Mouse (Mus musculus) lung, embryonic 16.5 days (tissue): ENCODE results near the gene Aurkb. TPM values are rescaled to one million over a fixed set of nuclear protein-coding genes. Genes with fewer than 3 reads are reported as not detected.
A peak's percentile ranks its signal among the peaks of the same experiment; 100 is the strongest.

Source experiments
- ATAC-seq: fragments of 200-750 bp; cut with Nextera tagmentation; 2 replicates; pipeline ENCODE4 v1.8.0; 2017; ENCODE audit warnings: low read depth, mild to moderate bottlenecking, moderate library complexity
- H3K27ac ChIP-seq: fragments of 300-500 bp; sonication (generic); 2 replicates; pipeline ENCODE4 v1.5.1; 2014; ENCODE audit warnings: mild to moderate bottlenecking, control low read depth, low read length
- H3K27me3 ChIP-seq: fragments of 300-500 bp; sonication (generic); 2 replicates; pipeline ENCODE4 v1.6.1; 2014; ENCODE audit warnings: low read depth, low read length, mixed read lengths; ENCODE audit not compliant: control insufficient read depth, insufficient read depth
- H3K36me3 ChIP-seq: fragments of 300-500 bp; sonication (generic); 2 replicates; pipeline ENCODE4 v1.6.1; 2014; ENCODE audit warnings: low read length; ENCODE audit not compliant: control insufficient read depth, insufficient read depth
- H3K4me1 ChIP-seq: fragments of 300-500 bp; sonication (generic); replicated peaks from 2 replicates; pipeline ENCODE4 v1.6.1; 2014; ENCODE audit warnings: low read length, mixed read lengths; ENCODE audit not compliant: control insufficient read depth, insufficient read depth
- H3K4me2 ChIP-seq: fragments of 300-500 bp; sonication (generic); 2 replicates; pipeline ENCODE4 v1.6.1; 2014; ENCODE audit warnings: low read depth, low read length, control low read depth
- H3K4me3 ChIP-seq: fragments of 300-500 bp; sonication (generic); 2 replicates; pipeline ENCODE4 v1.5.1; 2014; ENCODE audit warnings: mild to moderate bottlenecking, low read length, control low read depth
- H3K9ac ChIP-seq: fragments of 300-500 bp; sonication (generic); 2 replicates; pipeline ENCODE4 v1.6.1; 2014; ENCODE audit warnings: low read length, control low read depth
- H3K9me3 ChIP-seq: fragments of 300-500 bp; sonication (generic); 2 replicates; pipeline ENCODE4 v1.6.1; 2016; ENCODE audit warnings: low read length; ENCODE audit not compliant: control insufficient read depth
- WGBS: fragments of 180-500 bp; shearing (Covaris S2); extraction: QIAGEN DNeasy Blood & Tissue Kit; methylation state at CpG from one replicate; pipeline ENCODE4 v1.1.7; 2014; 5-methylcytosine and 5-hydroxymethylcytosine counted together
- polyA plus RNA-seq: library from polyadenylated mRNA; unstranded; fragments of >200 nt; fragmentation: Nextera tagmentation; extraction: Ambion mirVana; gene quantifications from 2 replicates; pipeline ENCODE4 v1.2.1, GENCODE M21; 2015

The Aurkb gene
- polyA plus RNA-seq, 1 experiment from 2014 or later: 189 TPM

DNA sequence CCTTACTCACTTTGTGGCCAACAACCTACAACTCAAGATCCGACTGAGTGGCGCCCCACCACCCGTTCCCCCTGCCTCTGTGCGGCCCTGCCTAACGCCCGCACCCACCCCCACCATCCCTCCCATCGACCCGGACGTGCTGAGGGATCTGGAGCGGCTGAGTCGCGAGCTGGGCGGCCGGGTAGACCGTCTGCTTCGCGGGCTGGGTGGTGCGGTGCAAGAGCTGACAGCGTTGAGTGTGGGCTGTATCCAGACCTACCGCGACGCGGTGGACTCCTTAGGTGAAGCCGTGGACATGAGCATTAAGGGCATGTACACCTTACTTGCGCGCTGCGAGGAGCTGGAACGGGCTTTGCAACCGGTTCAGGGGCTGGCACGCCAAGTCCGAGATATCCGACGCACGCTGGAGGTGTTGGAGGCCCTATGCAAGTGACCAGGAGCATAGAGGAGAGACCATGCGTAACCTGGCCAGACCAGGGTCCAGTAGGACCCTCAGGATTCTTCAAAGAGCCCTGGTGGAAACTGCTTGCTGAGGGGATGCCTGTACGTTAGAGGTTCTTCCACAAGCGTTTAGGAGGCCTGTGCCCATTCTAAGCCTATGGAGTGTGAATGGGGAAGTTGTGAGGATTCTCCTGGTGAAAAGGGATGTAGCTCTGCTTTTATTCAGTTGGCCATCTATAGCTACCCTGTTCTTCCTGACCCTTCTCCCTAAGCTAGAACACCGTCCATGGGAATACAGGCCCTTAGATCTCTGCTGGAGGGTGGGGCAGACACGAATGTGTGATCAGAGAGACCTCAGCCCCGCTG, 15.2 kb downstream of the Aurkb start:
- Histone ChIP-seq H3K4me3 (peak overlapping the region; percentile 78), H3K27ac (peak overlapping the region; percentile 95), H3K27me3 (no peaks in the 10 kb centered on the region), H3K4me1 (peaks cover 22% of the 10 kb centered on the region), H3K4me2 (peak overlapping the region; percentile 83), H3K9ac (peak overlapping the region; percentile 86), H3K9me3 (no peaks in the 10 kb centered on the region), H3K36me3 (no peaks in the 10 kb centered on the region)
- WGBS: 2% methylated on average over 40 of the region's 40 CpGs
- ATAC-seq: no peak

DNA sequence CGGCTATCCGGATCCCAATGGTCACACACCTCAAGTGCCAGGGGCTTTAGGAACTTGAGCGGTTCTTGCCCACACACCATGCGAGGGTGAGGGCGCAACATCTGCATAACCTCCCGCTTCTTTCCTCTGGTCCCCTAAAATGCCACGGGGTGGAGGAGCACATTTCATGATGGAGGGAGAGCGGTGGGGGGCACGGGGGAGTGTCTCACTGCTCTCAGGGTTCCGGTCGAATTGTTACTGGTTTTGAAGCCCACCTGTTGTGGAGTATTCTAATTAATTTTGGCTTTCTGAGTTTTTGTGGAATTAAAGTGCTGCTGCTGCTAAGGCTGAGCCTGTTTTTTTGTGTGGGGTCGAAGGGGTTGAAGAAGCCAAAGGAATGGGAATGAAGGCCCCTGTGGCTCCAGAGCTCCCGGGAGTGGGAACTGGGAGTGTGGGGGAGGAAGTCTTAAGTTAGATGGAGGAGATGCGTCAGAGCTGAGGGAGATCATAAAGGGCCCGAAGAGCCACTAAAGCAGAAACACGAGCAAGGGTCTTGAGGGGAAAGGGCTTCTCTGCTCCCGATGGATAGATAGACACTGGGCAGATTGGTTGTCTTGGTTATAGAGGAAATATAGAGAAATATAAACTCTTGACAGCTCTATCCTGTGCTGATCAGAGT, 15.9 kb downstream of the Aurkb start:
- H3K4me1 ChIP-seq: peaks cover 30% of the 10 kb centered on the region
- no peak for ATAC-seq
- H3K4me2 ChIP-seq: peak overlapping the region; percentile 83
- no peaks in the 10 kb centered on the region for H3K36me3 ChIP-seq
- H3K27ac ChIP-seq: no peak overlapping the region
- H3K9me3 ChIP-seq: no peaks in the 10 kb centered on the region
- 14% methylated on average over 17 of the region's 17 CpGs for WGBS
- no peaks in the 10 kb centered on the region for H3K27me3 ChIP-seq
- H3K4me3 ChIP-seq: peak overlapping the region; percentile 78
- peak overlapping the region; percentile 86 for H3K9ac ChIP-seq

- ATAC-seq: no peak
- Histone ChIP-seq H3K4me1 (peaks cover 34% of the 10 kb centered on the region), H3K4me3 (peak overlapping the region; percentile 73), H3K9ac (peak overlapping the region; percentile 45; the same call in 1 of the 2 replicates), H3K9me3 (no peaks in the 10 kb centered on the region), H3K27ac (peak overlapping the region; percentile 61), H3K36me3 (no peaks in the 10 kb centered on the region), H3K4me2 (peak overlapping the region; percentile 63), H3K27me3 (no peaks in the 10 kb centered on the region)
- WGBS: under 1% methylated on average over 17 of the region's 17 CpGs
These were observed 16.8 kb downstream of the Aurkb start for GRCm38 (mm10) chr11:69062194-69062760.

- H3K4me1 ChIP-seq: peaks cover 37% of the 10 kb centered on the region
- H3K9ac ChIP-seq: peak overlapping the region; percentile 67
- H3K4me3 ChIP-seq: peak overlapping the region; percentile 73
- H3K9me3 ChIP-seq: no peaks in the 10 kb centered on the region
- peak overlapping the region; percentile 85 for H3K27ac ChIP-seq
- peak; percentile 61 for ATAC-seq
- H3K4me2 ChIP-seq: peak overlapping the region; percentile 63
- no peaks in the 10 kb centered on the region for H3K27me3 ChIP-seq
- H3K36me3 ChIP-seq: no peaks in the 10 kb centered on the region
- 0% methylated on average over 19 of the region's 19 CpGs for WGBS
These were observed 17.3 kb downstream of the Aurkb start for GRCm38 (mm10) chr11:69062761-69063224.

DNA sequence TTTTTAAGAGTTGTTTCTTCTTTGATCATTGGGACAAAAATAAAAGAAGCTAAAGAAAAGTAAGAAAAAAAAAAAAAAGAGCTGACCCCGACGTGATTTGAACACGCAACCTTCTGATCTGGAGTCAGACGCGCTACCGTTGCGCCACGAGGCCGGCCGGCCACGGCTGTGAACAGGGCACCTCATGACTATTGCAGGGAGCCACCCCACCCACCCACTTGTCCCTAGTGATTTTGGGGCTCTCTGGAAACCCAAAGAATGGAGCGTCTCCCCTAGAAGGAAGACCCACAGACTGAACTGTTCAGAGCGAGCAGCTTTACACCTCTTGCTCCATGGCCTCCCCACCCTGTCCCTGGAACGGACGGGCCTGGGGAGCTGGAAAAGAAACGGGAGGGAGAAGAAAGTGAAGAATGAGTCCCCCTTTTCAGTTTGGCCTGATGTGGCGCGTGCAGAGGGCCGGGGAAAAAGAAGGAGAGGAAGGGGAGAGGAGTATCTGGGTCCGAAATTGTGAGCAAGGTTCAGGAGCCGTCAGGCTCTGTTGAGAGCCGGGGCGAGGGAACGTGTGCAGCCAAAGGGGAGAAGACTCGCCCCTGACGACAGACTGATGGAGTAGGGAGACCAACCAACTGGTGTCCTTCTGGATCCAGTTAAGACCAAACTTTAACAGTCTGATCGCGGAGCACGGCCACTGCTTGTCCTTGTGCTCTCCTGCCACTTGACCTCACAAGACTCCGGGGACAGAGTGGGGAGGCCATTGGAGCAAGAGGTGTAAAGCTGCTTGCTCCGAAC, 18.2 kb downstream of the Aurkb start:
- H3K27ac ChIP-seq: peak overlapping the region; percentile 85
- peak; percentile 58 for ATAC-seq
- peak overlapping the region; percentile 73 for H3K4me3 ChIP-seq
- under 1% methylated on average over 31 of the region's 31 CpGs for WGBS
- H3K27me3 ChIP-seq: no peaks in the 10 kb centered on the region
- H3K4me1 ChIP-seq: peaks cover 33% of the 10 kb centered on the region
- peak overlapping the region; percentile 75 for H3K4me2 ChIP-seq
- no peaks in the 10 kb centered on the region for H3K9me3 ChIP-seq
- H3K9ac ChIP-seq: peak overlapping the region; percentile 76
- no peaks in the 10 kb centered on the region for H3K36me3 ChIP-seq

DNA sequence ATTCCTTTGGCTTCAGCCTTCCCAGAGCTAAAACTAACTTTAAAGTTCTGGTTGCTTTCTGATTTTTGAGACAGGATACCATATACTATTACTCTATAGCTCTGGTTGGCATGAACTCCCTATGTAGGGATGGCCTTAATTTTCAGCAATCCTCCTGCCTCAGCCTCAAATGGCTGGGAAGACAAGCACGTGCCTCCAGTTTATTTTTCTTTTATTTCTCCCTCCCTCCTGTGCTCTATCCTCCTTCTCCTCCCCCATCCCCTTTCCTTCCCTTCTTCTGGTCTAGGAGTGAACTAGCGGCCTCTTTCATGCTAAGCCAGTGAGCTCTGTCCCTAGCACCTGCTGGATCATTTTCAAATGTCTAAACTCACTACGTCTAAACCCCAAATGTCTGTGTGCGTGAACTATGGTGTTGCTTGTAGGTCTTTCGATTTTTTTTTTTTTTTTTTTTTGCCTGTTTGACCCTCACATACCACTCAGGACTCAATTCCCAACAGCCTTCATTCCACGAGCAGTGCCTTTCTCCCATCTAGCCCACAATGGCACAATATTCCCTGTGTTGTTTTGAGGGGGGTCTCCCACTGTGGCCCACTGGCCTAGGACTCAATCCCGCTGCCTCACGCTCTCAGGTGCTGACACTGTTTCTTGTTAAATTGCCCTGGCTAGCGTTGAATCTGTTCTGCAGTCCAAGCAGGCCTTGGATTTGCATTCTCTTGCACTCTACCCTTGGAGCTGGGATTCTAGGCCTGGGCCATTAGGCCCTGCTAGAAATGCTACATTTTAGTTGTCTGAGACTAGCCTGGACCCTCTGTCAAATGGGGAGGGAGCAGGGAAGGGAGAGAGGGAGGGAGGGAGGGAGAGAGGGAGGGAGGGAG, 19.0 kb downstream of the Aurkb start:
- Histone ChIP-seq H3K27me3 (no peaks in the 10 kb centered on the region), H3K4me3 (peak overlapping the region; percentile 73), H3K9me3 (no peaks in the 10 kb centered on the region), H3K9ac (peak overlapping the region; percentile 76), H3K27ac (peak overlapping the region; percentile 70), H3K4me1 (peaks cover 32% of the 10 kb centered on the region), H3K4me2 (peak overlapping the region; percentile 75), H3K36me3 (no peaks in the 10 kb centered on the region)
- WGBS: 52% methylated on average over 9 of the region's 9 CpGs
- ATAC-seq: no peak

DNA sequence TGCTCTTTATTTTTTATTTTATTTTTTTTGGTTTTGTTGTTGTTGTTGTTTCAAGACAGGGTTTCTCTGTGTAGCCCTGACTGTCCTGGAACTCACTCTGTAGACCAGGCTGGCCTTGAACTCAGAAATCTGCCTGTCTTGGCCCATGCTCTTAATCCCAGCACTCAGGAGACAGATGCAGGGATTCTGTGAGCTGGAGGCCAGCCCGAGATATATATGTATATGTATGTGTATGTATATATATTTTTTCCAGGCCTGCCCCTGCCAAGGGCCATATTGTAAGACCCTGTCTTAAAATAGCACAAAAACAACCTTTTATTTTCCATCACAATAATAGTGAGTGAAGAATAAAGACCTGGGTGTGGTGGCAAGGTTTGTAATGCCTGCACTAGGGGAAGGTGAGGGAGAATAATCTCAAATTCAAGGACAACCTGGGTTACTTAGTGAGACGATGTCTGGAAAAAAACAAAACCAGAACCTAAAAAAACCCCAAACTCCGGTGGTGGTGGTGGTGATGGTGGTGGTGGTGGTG, 20.0 kb downstream of the Aurkb start:
- WGBS: 58% methylated on average over 3 of the region's 3 CpGs
- Histone ChIP-seq H3K27me3 (no peaks in the 10 kb centered on the region), H3K4me1 (peaks cover 36% of the 10 kb centered on the region)

More for the DNA sequence above, 20.0 kb downstream of the Aurkb start:
- H3K36me3 ChIP-seq: no peaks in the 10 kb centered on the region
- H3K4me2 ChIP-seq: 0 out of 2 replicates have a peak overlapping the region, but pooled peaks have one; percentile 52
- no peak for ATAC-seq
- no peak overlapping the region for H3K9ac ChIP-seq
- no peak overlapping the region for H3K27ac ChIP-seq
- H3K4me3 ChIP-seq: no peak overlapping the region
- H3K9me3 ChIP-seq: no peaks in the 10 kb centered on the region
